Mouse (Mus musculus) lung, postnatal 0 days (tissue): ENCODE data around the gene Zfp579.

Source experiments
- CTCF ChIP-seq: IDR thresholded peaks from 2 replicates; pipeline ENCODE4 v1.5.1; 2016; ENCODE audit warnings: antibody characterized with exemption, mild to moderate bottlenecking
- EP300 ChIP-seq: IDR thresholded peaks from 2 replicates; pipeline ENCODE4 v1.6.1; 2016; ENCODE audit warnings: antibody characterized with exemption, mild to moderate bottlenecking, control low read depth

DNA sequence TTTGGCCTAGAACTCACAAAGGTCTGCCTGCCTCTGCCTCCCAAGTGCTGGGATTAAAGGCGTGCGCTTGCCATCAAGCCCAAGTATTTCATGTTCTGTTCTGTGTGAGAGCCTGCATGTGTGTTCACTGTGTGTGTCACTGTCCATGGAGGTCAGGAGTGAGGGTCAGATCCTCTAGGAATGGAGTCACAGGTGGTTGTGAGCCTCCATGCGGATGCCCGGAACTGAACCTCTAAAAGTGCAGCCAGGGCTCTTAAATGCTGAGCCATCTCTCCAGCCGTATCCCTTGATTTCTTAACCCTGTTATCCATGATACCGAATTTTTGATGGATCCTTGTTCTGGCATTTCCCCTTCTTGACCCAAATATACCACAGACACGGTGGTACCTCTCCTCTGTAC lies 41.1 kb upstream of the Zfp579 start:
- TF ChIP-seq CTCF: no peak
- TF ChIP-seq EP300: no peak
